In the genomic region with DNA sequence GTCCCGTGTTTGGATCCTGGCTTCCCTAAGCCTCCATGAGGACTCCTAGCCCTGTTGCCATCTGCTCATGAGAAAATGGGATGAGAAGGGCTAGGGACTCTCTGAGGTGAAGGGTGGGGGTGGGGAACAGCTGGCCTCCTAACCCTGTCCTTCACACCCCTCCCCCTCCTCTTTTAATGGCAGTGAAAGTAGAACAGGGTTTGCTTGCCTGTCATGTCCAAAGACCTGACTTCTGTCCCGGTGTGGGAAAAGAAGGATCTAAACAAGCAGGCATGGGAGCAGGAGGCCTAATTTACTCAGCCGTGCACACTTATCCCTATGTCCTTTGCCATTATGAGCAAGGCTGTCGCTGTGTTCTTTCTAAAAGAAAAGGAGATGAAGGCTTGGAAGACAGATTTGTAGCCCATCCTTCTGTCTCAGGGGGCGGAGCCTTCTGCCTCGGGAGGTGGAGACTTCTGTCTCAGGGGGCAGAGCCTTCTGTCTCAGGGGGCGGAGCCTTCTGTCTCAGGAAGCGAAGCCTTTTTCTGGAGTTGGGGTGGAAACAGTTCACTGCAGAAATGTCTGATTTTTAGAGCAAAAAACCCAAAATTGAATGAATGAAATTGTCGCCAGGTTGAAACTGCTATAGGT, we compare ENCODE assay signal across 11 mouse cellular contexts.
A peak's percentile ranks its signal among the peaks of the same experiment; 100 is the strongest.
DNase-seq lines count a peak whose midpoint lies in the region; ATAC-seq and TF ChIP-seq lines count a peak whose summit lies in the region.
"Had no signal": no experiment of that assay in that cellular context is flagged by ENCODE, and none has a peak within 500 bp of the region (broad histone marks: within the 10 kb centered on the region; RNA-seq: fewer than 3 reads in every experiment).

No protein-coding gene starts in this region.

- no peaks in the 10 kb centered on the region for H3K27me3 ChIP-seq in hindbrain, embryonic 13.5 days
- H3K27me3 ChIP-seq in neural tube, embryonic 11.5 days (ENCODE audit: control insufficient read depth, insufficient read depth, low read length): no peaks in the 10 kb centered on the region
- H3K27me3 ChIP-seq: lung, embryonic 15.5 days had no signal

- TF ChIP-seq CTCF in layer of hippocampus, adult 2 months (conservative IDR thresholded peaks at IDR 0.05): no peak

- H3K9ac ChIP-seq in hindbrain, embryonic 13.5 days: no peak overlapping the region
- no peak overlapping the region for H3K9ac ChIP-seq in neural tube, embryonic 11.5 days (ENCODE audit: low read length)
- H3K9ac ChIP-seq: lung, embryonic 15.5 days had no signal

- WGBS in hindbrain, embryonic 13.5 days: 48% methylated on average over 9 of the region's 9 CpGs
- WGBS in neural tube, embryonic 11.5 days: 54% methylated on average over 9 of the region's 9 CpGs

- H3K4me1 ChIP-seq in hindbrain, embryonic 13.5 days (replicated peaks): peaks cover 28% of the 10 kb centered on the region
- H3K4me1 ChIP-seq in neural tube, embryonic 11.5 days (ENCODE audit: control insufficient read depth, insufficient read depth, low read length): peaks cover 13% of the 10 kb centered on the region; the same call in 1 of the 2 replicates

- H3K9me3 ChIP-seq in hindbrain, embryonic 13.5 days: no peaks in the 10 kb centered on the region
- H3K9me3 ChIP-seq in neural tube, embryonic 11.5 days (ENCODE audit: control insufficient read depth, low read length): no peaks in the 10 kb centered on the region
- H3K9me3 ChIP-seq: lung, embryonic 15.5 days had no signal

- H3K27ac ChIP-seq in hindbrain, embryonic 13.5 days: peak overlapping the region; percentile 94
- peak overlapping the region; percentile 93 for H3K27ac ChIP-seq in neural tube, embryonic 11.5 days (ENCODE audit: low read depth, low read length)
- H3K27ac ChIP-seq in layer of hippocampus, adult 2 months: no peak overlapping the region
- H3K27ac ChIP-seq: heart, adult 2 months; lung, embryonic 15.5 days had no signal

- H3K4me2 ChIP-seq in hindbrain, embryonic 13.5 days: no peak overlapping the region
- peak overlapping the region; percentile 16; the same call in 1 of the 2 replicates for H3K4me2 ChIP-seq in neural tube, embryonic 11.5 days (ENCODE audit: low read depth)
- H3K4me2 ChIP-seq: lung, embryonic 15.5 days had no signal

- no peak overlapping the region for H3K4me3 ChIP-seq in hindbrain, embryonic 13.5 days
- H3K4me3 ChIP-seq in neural tube, embryonic 11.5 days (ENCODE audit: low read depth, low read length): no peak overlapping the region
- H3K4me3 ChIP-seq in layer of hippocampus, adult 2 months: no peak overlapping the region
- H3K4me3 ChIP-seq: heart, adult 2 months; lung, embryonic 15.5 days had no signal

- ATAC-seq in hindbrain, embryonic 13.5 days (ENCODE audit: low FRiP score): no peak
- ATAC-seq in neural tube, embryonic 11.5 days (ENCODE audit: insufficient read depth, low FRiP score, low TSS enrichment): no peak

- intact Hi-C loops in left cerebral cortex, postnatal 4 days (cut with DNase I): loop anchor here (2.0 to 10.0 kb wide), 4 partner anchors 339 to 1897 kb away; no protein-coding TSS in a partner anchor
- intact Hi-C loops in gastrocnemius, postnatal 36 days (cut with DNase I): no loop called here
- intact Hi-C loops in heart, postnatal 36 days (cut with DNase I): loop anchor here (10.0 kb wide), 1 partner anchor 1059 kb away; no protein-coding TSS in a partner anchor

- peak; percentile 51 for DNase-seq in left cerebral cortex, postnatal 4 days
- DNase-seq in left cerebral cortex, adult 9 months (ENCODE audit: low spot score in 2 of 2): no peak
- peak; percentile 49 for DNase-seq in embryo, embryonic 9.5 days (ENCODE audit: extremely low spot score)
- DNase-seq in neural tube, embryonic 11.5 days (ENCODE audit: low spot score): peak; percentile 63
- DNase-seq in gastrocnemius, postnatal 36 days: no peak
- DNase-seq in heart, postnatal 36 days: no peak
- no peak for DNase-seq in layer of hippocampus, adult 2 months (ENCODE audit: low spot score in 2 of 2)
- DNase-seq: heart, adult 2 months; kidney, postnatal 25 days had no signal

- H3K36me3 ChIP-seq in hindbrain, embryonic 13.5 days: no peaks in the 10 kb centered on the region
- H3K36me3 ChIP-seq in neural tube, embryonic 11.5 days (ENCODE audit: control insufficient read depth, insufficient read depth, low read length): no peaks in the 10 kb centered on the region
- H3K36me3 ChIP-seq: lung, embryonic 15.5 days had no signal

Comparison
In these comparisons a context has a peak if more than half of its experiments do, and no peak if none do; other contexts are left out.
1. DNase-seq: peak in left cerebral cortex, postnatal 4 days (single experiment), embryo, embryonic 9.5 days (single experiment) and neural tube, embryonic 11.5 days (single experiment); none in left cerebral cortex, adult 9 months (0 of 2), gastrocnemius, postnatal 36 days (0 of 2), heart, postnatal 36 days (0 of 2) and layer of hippocampus, adult 2 months (0 of 2).